Mouse (Mus musculus): ENCODE data around the gene Id1. TPM values are rescaled to one million over a fixed set of nuclear protein-coding genes. Genes with fewer than 3 reads are reported as not detected.

Id1 gene
- polyA plus RNA-seq, 1 experiment = 20.5 TPM

DNA sequence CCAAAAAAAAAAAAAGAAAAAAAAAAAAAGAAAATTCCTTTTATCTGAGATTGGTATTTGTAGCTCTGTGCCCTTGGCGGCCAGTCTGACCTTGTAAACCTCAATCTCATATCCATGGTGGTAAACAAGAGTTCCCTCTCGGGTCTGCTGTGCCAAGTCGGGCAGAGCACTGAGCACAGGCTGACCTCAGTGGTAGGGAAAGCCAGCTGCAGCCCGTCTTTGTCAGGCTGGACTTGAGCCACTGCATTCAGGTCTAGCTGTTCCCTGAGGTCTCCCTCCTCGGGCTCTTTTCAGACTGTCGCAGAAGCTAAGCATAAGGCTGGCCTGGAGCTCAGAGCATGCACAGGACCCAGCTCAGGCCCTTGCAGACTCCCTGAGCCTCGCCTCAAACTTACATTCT is 41.3 kb upstream of the Id1 start:
- no peak overlapping the region for H3K27ac ChIP-seq (ENCODE audit: insufficient read depth, low read length)

DNA sequence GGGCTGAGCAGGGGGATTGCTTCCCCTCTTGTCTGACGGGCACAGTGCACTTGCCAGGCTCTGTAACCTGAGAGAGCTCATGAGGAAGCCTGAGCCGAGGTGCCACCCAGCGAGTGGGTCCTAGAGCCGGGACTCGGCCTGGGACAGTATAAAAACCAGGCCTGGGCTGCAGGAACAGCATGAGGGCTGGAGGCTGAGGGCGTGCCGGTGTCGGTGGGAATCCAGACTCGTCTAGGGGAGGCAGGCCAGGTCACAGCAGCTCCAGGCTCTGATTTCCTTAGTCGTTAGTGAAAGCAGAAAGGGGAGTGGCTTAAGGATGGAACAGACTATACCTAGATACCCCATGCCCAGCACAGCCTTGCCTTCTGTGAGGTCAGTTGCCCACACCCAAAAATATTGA is 40.0 kb upstream of the Id1 start:
- no peaks in the 10 kb centered on the region for H3K27me3 ChIP-seq (ENCODE audit: control insufficient read depth, insufficient read depth, low read length, poor library complexity, severe bottlenecking)
- H3K27ac ChIP-seq (ENCODE audit: insufficient read depth, low read length) = peak overlapping the region; percentile 53
- no peak overlapping the region for H3K4me3 ChIP-seq (ENCODE audit: low read depth, low read length)
- TF ChIP-seq CTCF (IDR thresholded peaks at IDR 0.05; ENCODE audit: low read depth, low read length) (no peak), EP300 (IDR thresholded peaks at IDR 0.05; ENCODE audit: insufficient read depth, low read depth, low read length) (no peak), POLR2A (IDR thresholded peaks at IDR 0.05; ENCODE audit: insufficient read depth, low read length) (no peak)
- no peaks in the 10 kb centered on the region for H3K9me3 ChIP-seq (replicated peaks; ENCODE audit: control insufficient read depth, insufficient read depth, low read length, poor library complexity, severe bottlenecking)
- peaks cover 11% of the 10 kb centered on the region for H3K4me1 ChIP-seq (ENCODE audit: control insufficient read depth, insufficient read depth, low read length)
- H3K9ac ChIP-seq (ENCODE audit: low read depth, poor library complexity, severe bottlenecking) = no peak overlapping the region
- no peaks in the 10 kb centered on the region for H3K36me3 ChIP-seq (ENCODE audit: control insufficient read depth, insufficient read depth, low read length, poor library complexity, severe bottlenecking)

More for the DNA sequence above, 41.3 kb upstream of the Id1 start:
- Histone ChIP-seq H3K4me1 (ENCODE audit: control insufficient read depth, insufficient read depth, low read length) (peaks cover 9% of the 10 kb centered on the region), H3K9me3 (replicated peaks; ENCODE audit: control insufficient read depth, insufficient read depth, low read length, poor library complexity, severe bottlenecking) (no peaks in the 10 kb centered on the region), H3K4me3 (ENCODE audit: low read depth, low read length) (no peak overlapping the region), H3K27me3 (ENCODE audit: control insufficient read depth, insufficient read depth, low read length, poor library complexity, severe bottlenecking) (no peaks in the 10 kb centered on the region), H3K36me3 (ENCODE audit: control insufficient read depth, insufficient read depth, low read length, poor library complexity, severe bottlenecking) (peaks cover 6% of the 10 kb centered on the region), H3K9ac (ENCODE audit: low read depth, poor library complexity, severe bottlenecking) (no peak overlapping the region)
- TF ChIP-seq EP300 (IDR thresholded peaks at IDR 0.05; ENCODE audit: insufficient read depth, low read depth, low read length) (no peak), CTCF (IDR thresholded peaks at IDR 0.05; ENCODE audit: low read depth, low read length) (no peak), POLR2A (IDR thresholded peaks at IDR 0.05; ENCODE audit: insufficient read depth, low read length) (no peak)

DNA sequence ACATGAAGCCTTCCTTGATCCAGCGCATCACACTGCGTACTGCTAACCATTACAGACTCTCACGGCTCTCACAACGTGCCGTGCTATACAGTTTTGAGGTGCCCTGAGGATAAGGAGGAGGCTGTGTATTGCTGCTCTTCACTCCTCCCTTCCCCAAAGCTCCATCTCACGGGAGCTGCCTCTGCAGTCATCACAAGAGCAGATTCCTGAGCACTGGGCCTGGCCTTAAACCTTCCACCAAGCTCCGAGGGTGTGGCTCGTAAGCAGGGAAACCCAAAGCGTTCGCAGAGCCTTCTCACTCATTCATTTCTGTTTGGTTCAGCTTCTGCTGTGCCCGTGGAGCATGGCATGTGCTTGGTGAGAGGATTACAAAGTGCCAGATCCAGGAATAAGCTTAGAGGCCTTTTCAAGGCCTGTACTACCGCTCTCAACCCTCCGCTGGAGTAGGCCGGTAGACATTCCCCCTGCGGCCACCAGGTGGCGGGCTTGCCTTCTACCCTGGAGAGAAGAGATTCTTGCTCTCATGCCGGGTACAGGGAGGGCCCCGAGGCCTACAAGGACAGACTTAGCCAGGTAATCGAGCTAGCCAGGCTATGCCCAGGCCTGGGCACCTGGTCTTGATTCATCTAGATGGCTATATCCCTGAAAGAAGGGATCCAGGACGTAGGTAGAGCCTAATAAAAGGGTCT is 39.4 kb upstream of the Id1 start:
- Histone ChIP-seq H3K27me3 (ENCODE audit: control insufficient read depth, insufficient read depth, low read length, poor library complexity, severe bottlenecking) (no peaks in the 10 kb centered on the region), H3K9ac (ENCODE audit: low read depth, poor library complexity, severe bottlenecking) (peak overlapping the region; percentile 11), H3K4me3 (ENCODE audit: low read depth, low read length) (no peak overlapping the region), H3K9me3 (replicated peaks; ENCODE audit: control insufficient read depth, insufficient read depth, low read length, poor library complexity, severe bottlenecking) (no peaks in the 10 kb centered on the region), H3K36me3 (ENCODE audit: control insufficient read depth, insufficient read depth, low read length, poor library complexity, severe bottlenecking) (no peaks in the 10 kb centered on the region), H3K4me1 (ENCODE audit: control insufficient read depth, insufficient read depth, low read length) (peaks cover 11% of the 10 kb centered on the region), H3K27ac (ENCODE audit: insufficient read depth, low read length) (peak overlapping the region; percentile 53)
- TF ChIP-seq POLR2A (IDR thresholded peaks at IDR 0.05; ENCODE audit: insufficient read depth, low read length) (no peak), CTCF (IDR thresholded peaks at IDR 0.05; ENCODE audit: low read depth, low read length) (peak; percentile 77)

DNA sequence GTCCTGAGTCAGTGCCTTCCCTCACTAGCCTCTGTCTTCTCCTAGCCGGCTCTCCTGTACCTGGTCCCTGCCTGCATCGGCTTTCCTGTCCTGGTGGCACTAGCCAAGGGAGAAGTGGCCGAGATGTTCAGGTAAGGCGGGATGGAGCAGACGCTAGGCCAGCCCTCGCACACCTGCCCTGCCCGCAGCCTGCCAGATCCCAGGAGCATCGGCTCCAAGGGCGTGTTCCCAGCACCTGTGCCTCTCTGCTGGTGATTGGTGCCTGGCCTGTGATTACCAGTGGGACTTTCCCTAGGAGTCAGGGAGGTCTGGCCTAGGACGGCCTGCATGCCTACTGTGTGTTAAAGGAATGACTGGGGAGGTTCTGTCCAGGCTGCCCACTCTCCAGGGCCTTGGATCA is 35.9 kb upstream of the Id1 start:
- no peak overlapping the region for H3K4me3 ChIP-seq (ENCODE audit: low read depth, low read length)
- TF ChIP-seq POLR2A (IDR thresholded peaks at IDR 0.05; ENCODE audit: insufficient read depth, low read length) (no peak), CTCF (IDR thresholded peaks at IDR 0.05; ENCODE audit: low read depth, low read length) (no peak), EP300 (IDR thresholded peaks at IDR 0.05; ENCODE audit: insufficient read depth, low read depth, low read length) (no peak)
- no peak overlapping the region for H3K27ac ChIP-seq (ENCODE audit: insufficient read depth, low read length)
- no peaks in the 10 kb centered on the region for H3K36me3 ChIP-seq (ENCODE audit: control insufficient read depth, insufficient read depth, low read length, poor library complexity, severe bottlenecking)
- H3K27me3 ChIP-seq (ENCODE audit: control insufficient read depth, insufficient read depth, low read length, poor library complexity, severe bottlenecking) = no peaks in the 10 kb centered on the region
- peaks cover 11% of the 10 kb centered on the region for H3K4me1 ChIP-seq (ENCODE audit: control insufficient read depth, insufficient read depth, low read length)
- H3K9ac ChIP-seq (ENCODE audit: low read depth, poor library complexity, severe bottlenecking) = no peak overlapping the region
- H3K9me3 ChIP-seq (replicated peaks; ENCODE audit: control insufficient read depth, insufficient read depth, low read length, poor library complexity, severe bottlenecking) = no peaks in the 10 kb centered on the region

DNA sequence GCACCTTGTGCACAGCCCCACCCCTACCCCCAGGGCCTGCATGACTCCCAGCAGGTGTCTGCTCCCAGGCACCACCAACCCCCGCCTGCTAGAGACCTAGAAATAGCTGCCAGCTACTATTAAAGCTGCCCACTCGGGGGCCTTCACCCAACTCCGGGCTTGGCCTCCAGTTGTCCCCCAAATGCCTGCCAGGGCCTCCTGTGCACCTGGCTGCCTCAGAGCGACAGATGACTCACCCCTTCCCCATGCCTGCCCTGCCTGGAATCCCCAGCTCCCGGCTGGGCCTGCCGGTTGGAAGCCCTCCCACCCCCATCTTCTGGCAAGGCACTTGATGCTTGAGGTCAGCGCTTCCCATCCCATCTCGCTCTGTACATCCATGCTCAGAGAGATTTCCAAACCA is 35.3 kb upstream of the Id1 start:
- Histone ChIP-seq H3K9me3 (replicated peaks; ENCODE audit: control insufficient read depth, insufficient read depth, low read length, poor library complexity, severe bottlenecking) (no peaks in the 10 kb centered on the region), H3K9ac (ENCODE audit: low read depth, poor library complexity, severe bottlenecking) (no peak overlapping the region), H3K4me1 (ENCODE audit: control insufficient read depth, insufficient read depth, low read length) (peaks cover 14% of the 10 kb centered on the region), H3K27me3 (ENCODE audit: control insufficient read depth, insufficient read depth, low read length, poor library complexity, severe bottlenecking) (no peaks in the 10 kb centered on the region), H3K4me3 (ENCODE audit: low read depth, low read length) (no peak overlapping the region), H3K27ac (ENCODE audit: insufficient read depth, low read length) (no peak overlapping the region), H3K36me3 (ENCODE audit: control insufficient read depth, insufficient read depth, low read length, poor library complexity, severe bottlenecking) (no peaks in the 10 kb centered on the region)
- no peak for TF ChIP-seq POLR2A (IDR thresholded peaks at IDR 0.05; ENCODE audit: insufficient read depth, low read length)
- no peak for TF ChIP-seq CTCF (IDR thresholded peaks at IDR 0.05; ENCODE audit: low read depth, low read length)
- no peak for TF ChIP-seq EP300 (IDR thresholded peaks at IDR 0.05; ENCODE audit: insufficient read depth, low read depth, low read length)

DNA sequence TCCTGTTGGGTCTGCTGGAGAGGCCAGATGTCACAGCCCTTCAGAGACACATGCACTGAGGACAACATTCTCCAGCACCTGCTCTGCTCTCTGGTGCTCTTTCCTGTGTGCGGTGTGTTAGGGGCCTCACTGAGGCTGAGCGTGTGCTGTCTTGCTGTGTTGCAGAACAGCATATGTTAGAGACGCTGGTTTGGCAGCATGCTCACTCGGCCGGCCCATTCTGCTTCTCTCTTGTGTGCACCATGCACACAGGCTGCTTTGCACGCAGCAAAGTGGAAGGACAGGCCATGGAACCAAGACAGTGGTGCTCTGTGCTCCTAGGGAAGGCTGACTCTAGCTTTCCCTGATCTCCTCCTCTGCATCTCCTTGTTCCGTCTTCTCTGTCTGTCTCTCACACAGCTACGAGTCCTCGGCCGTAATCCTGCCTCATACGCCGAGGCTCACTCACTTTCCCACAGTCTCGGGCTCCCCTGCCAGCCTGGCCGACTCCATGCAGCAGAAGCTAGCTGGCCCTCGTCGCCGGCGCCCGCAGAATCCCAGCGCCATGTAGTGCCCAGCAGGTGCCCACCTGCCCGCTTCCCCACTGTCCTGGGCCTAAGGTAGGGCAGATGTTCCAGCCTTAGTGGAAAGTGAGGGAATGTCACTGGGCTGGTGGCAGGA is 32.3 kb upstream of the Id1 start:
- H3K27ac ChIP-seq (ENCODE audit: insufficient read depth, low read length) = no peak overlapping the region
- H3K4me1 ChIP-seq (ENCODE audit: control insufficient read depth, insufficient read depth, low read length) = peaks cover 12% of the 10 kb centered on the region
- no peaks in the 10 kb centered on the region for H3K36me3 ChIP-seq (ENCODE audit: control insufficient read depth, insufficient read depth, low read length, poor library complexity, severe bottlenecking)
- H3K9ac ChIP-seq (ENCODE audit: low read depth, poor library complexity, severe bottlenecking) = no peak overlapping the region
- H3K9me3 ChIP-seq (replicated peaks; ENCODE audit: control insufficient read depth, insufficient read depth, low read length, poor library complexity, severe bottlenecking) = no peaks in the 10 kb centered on the region
- H3K4me3 ChIP-seq (ENCODE audit: low read depth, low read length) = no peak overlapping the region
- no peaks in the 10 kb centered on the region for H3K27me3 ChIP-seq (ENCODE audit: control insufficient read depth, insufficient read depth, low read length, poor library complexity, severe bottlenecking)
- no peak for TF ChIP-seq EP300 (IDR thresholded peaks at IDR 0.05; ENCODE audit: insufficient read depth, low read depth, low read length)
- no peak for TF ChIP-seq CTCF (IDR thresholded peaks at IDR 0.05; ENCODE audit: low read depth, low read length)
- TF ChIP-seq POLR2A (IDR thresholded peaks at IDR 0.05; ENCODE audit: insufficient read depth, low read length) = no peak
